ENCODE assay signal across 8 mouse cellular contexts in the genomic region with DNA sequence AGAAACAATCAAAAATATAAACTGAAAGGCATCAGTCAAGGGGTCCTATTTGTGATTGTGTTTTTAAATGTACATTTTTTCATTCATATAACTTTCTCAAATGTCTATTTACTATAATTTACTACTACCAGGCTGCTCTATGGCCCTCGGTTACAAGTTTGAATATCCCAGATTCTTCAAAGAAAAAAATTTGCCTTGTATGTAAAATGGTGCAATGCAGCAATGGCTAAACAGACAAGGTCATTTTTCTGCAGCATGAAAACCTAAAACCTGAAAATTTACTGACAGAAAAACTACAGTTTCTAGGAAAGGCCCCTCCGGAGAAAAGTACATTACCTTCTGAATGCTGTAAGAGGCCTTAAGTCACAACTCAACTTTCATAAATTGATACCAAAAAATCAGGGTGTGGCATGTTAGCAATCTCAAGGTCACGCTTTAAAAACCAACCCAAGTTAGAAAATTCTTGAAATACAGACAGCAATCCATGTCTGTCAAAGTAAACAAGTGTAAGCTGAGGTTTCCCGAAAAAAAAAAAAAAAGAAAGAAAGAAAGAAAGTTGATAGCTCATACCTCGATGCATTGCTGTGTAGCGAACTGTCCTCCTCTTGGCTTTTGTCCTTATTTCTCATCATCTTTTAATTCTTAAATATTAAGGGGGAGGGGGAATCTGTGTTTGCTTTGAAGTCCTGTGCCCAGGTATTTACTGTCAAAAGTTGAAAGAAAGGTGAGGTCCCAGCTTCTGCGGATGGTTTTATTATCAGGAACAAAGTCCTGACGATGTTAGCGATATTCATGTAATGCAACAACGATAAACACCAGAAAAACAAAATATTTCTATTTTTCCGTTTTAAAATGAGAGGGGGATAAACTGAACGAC. TPM values are rescaled to one million over a fixed set of nuclear protein-coding genes. Genes with fewer than 3 reads are reported as not detected.
DNase-seq lines count a peak whose midpoint lies in the region; ATAC-seq and TF ChIP-seq lines count a peak whose summit lies in the region.

No protein-coding gene starts in this region.

- TF ChIP-seq CTCF in lung, adult 2 months (IDR thresholded peaks at IDR 0.05; ENCODE audit: insufficient read depth, low read length): no peak

- H3K36me3 ChIP-seq in neural tube, embryonic 11.5 days (ENCODE audit: control insufficient read depth, insufficient read depth, low read length): no peaks in the 10 kb centered on the region

- H3K4me3 ChIP-seq in lung, adult 2 months (replicated peaks; ENCODE audit: extremely low read depth, low read depth, low read length): peak overlapping the region; percentile 77
- peak overlapping the region; percentile 80 for H3K4me3 ChIP-seq in neural tube, embryonic 11.5 days (ENCODE audit: low read depth, low read length)

- 1% methylated on average over 12 of the region's 12 CpGs for WGBS in lung, adult 2 months
- 3% methylated on average over 12 of the region's 12 CpGs for WGBS in neural tube, embryonic 11.5 days

- 0 out of 2 replicates have a peak overlapping the region, but pooled peaks have one; percentile 27 for H3K27ac ChIP-seq in neural tube, embryonic 11.5 days (ENCODE audit: low read depth, low read length)

- H3K4me1 ChIP-seq in lung, adult 2 months (ENCODE audit: control insufficient read depth, insufficient read depth, low read length): peaks cover 11% of the 10 kb centered on the region
- peaks cover 7% of the 10 kb centered on the region; the same call in 1 of the 2 replicates for H3K4me1 ChIP-seq in neural tube, embryonic 11.5 days (ENCODE audit: control insufficient read depth, insufficient read depth, low read length)

- DNase-seq in lung, adult 2 months: no peak
- no peak for DNase-seq in lung, postnatal 25 days (ENCODE audit: low spot score)
- DNase-seq in c-Kit-positive CD71-positive TER-119-positive erythroid progenitor cells, embryonic 14.5 days (ENCODE audit: low spot score): peak; percentile 61
- DNase-seq in induced T-regulatory cell, adult 2 months (ENCODE audit: low read depth): peak; percentile 76
- DNase-seq in neural tube, embryonic 11.5 days (ENCODE audit: low spot score): no peak
- DNase-seq in layer of hippocampus, adult 9-10 months (ENCODE audit: low spot score): no peak
- no peak for DNase-seq in embryo, embryonic 10 days (ENCODE audit: low spot score)

- ATAC-seq in neural tube, embryonic 11.5 days (ENCODE audit: insufficient read depth, low FRiP score, low TSS enrichment): no peak
- ATAC-seq in frontal cortex, adult (ENCODE audit: low TSS enrichment): no peak

- TF ChIP-seq POLR2A in lung, adult 2 months (IDR thresholded peaks at IDR 0.05; ENCODE audit: borderline replicate concordance, extremely low read depth, low read depth, low read length): 0 out of 2 replicates have a peak, but pooled peaks have one; percentile 13

- H3K9me3 ChIP-seq in neural tube, embryonic 11.5 days (ENCODE audit: control insufficient read depth, low read length): no peaks in the 10 kb centered on the region

- peak overlapping the region; percentile 78 for H3K9ac ChIP-seq in neural tube, embryonic 11.5 days (ENCODE audit: low read length)

- H3K4me2 ChIP-seq in neural tube, embryonic 11.5 days (ENCODE audit: low read depth): peak overlapping the region; percentile 70

- no peaks in the 10 kb centered on the region for H3K27me3 ChIP-seq in neural tube, embryonic 11.5 days (ENCODE audit: control insufficient read depth, insufficient read depth, low read length)

RNA-seq across cellular contexts. Expression of gene Chd2, which starts 1.2 kb away (rescaled TPM):
- 41.0 and 48.5 TPM in 2 replicates for polyA plus RNA-seq in lung, adult 2 months (2012; rRNA removed)
- 43.7 and 44.7 TPM in 2 replicates for polyA plus RNA-seq in neural tube, embryonic 11.5 days (2014; fragmentation: Nextera tagmentation; extraction: Ambion mirVana)

Comparison
In these comparisons a context has a peak if more than half of its experiments do, and no peak if none do; other contexts are left out.
1. DNase-seq: peak in c-Kit-positive CD71-positive TER-119-positive erythroid progenitor cells, embryonic 14.5 days (single experiment) and induced T-regulatory cell, adult 2 months (single experiment); none in lung, adult 2 months (single experiment), lung, postnatal 25 days (single experiment), neural tube, embryonic 11.5 days (single experiment), layer of hippocampus, adult 9-10 months (single experiment) and embryo, embryonic 10 days (single experiment).